Mouse (Mus musculus): ENCODE results near the gene Cyren. TPM values are rescaled to one million over a fixed set of nuclear protein-coding genes. Genes with fewer than 3 reads are reported as not detected.

Cyren gene
- polyA plus RNA-seq, 1 experiment, result not detected

- Histone ChIP-seq H3K4me3 (ENCODE audit: insufficient read depth, low read depth, low read length) (no peak overlapping the region), H3K4me1 (ENCODE audit: control insufficient read depth, insufficient read depth, low read length) (no peaks in the 10 kb centered on the region), H3K27ac (ENCODE audit: insufficient read depth, low read depth, low read length) (no peak overlapping the region)
- TF ChIP-seq POLR2A (IDR thresholded peaks at IDR 0.05; ENCODE audit: insufficient read depth, low read depth, low read length) (no peak), CTCF (IDR thresholded peaks at IDR 0.05; ENCODE audit: insufficient read depth, low read depth, low read length) (no peak)
- 74% methylated on average over 7 of the region's 7 CpGs for WGBS
Measured at GRCm38 (mm10) chr6:34865711-34866593, 11.9 kb downstream of the Cyren start.

- no peaks in the 10 kb centered on the region for H3K4me1 ChIP-seq (ENCODE audit: control insufficient read depth, insufficient read depth, low read length)
- H3K4me3 ChIP-seq (ENCODE audit: insufficient read depth, low read depth, low read length), result no peak overlapping the region
- TF ChIP-seq POLR2A (IDR thresholded peaks at IDR 0.05; ENCODE audit: insufficient read depth, low read depth, low read length) (no peak), CTCF (IDR thresholded peaks at IDR 0.05; ENCODE audit: insufficient read depth, low read depth, low read length) (no peak)
- no peak overlapping the region for H3K27ac ChIP-seq (ENCODE audit: insufficient read depth, low read depth, low read length)
- WGBS, result 80% methylated on average over 5 of the region's 5 CpGs
Measured at GRCm38 (mm10) chr6:34865213-34865612, 12.6 kb downstream of the Cyren start.

GRCm38 (mm10) chr6:34863786-34864514 is 13.9 kb downstream of the Cyren start:
- TF ChIP-seq CTCF (IDR thresholded peaks at IDR 0.05; ENCODE audit: insufficient read depth, low read depth, low read length), result no peak
- no peak for TF ChIP-seq POLR2A (IDR thresholded peaks at IDR 0.05; ENCODE audit: insufficient read depth, low read depth, low read length)
- Histone ChIP-seq H3K4me3 (ENCODE audit: insufficient read depth, low read depth, low read length) (no peak overlapping the region), H3K27ac (ENCODE audit: insufficient read depth, low read depth, low read length) (no peak overlapping the region), H3K4me1 (ENCODE audit: control insufficient read depth, insufficient read depth, low read length) (no peaks in the 10 kb centered on the region)
- WGBS, result 53% methylated on average over 9 of the region's 9 CpGs

- peak within 1 kb of the TSS; percentile 75 for H3K27ac ChIP-seq (ENCODE audit: insufficient read depth, low read depth, low read length)
- TF ChIP-seq POLR2A (IDR thresholded peaks at IDR 0.05; ENCODE audit: insufficient read depth, low read depth, low read length), result no peak
- no peak for TF ChIP-seq CTCF (IDR thresholded peaks at IDR 0.05; ENCODE audit: insufficient read depth, low read depth, low read length)
- WGBS, result 64% methylated on average over 11 of the region's 11 CpGs
- H3K4me3 ChIP-seq (ENCODE audit: insufficient read depth, low read depth, low read length), result peak within 1 kb of the TSS; percentile 33
- no peaks in the 10 kb centered on the region for H3K4me1 ChIP-seq (ENCODE audit: control insufficient read depth, insufficient read depth, low read length)
Measured at GRCm38 (mm10) chr6:34862791-34863403, 15.0 kb downstream of the Cyren start, which contains the start of gene Tmem140. Gene Tmem140 (plus strand): TSS chr6:34863146.

- no peaks in the 10 kb centered on the region for H3K4me1 ChIP-seq (ENCODE audit: control insufficient read depth, insufficient read depth, low read length)
- H3K27ac ChIP-seq (ENCODE audit: insufficient read depth, low read depth, low read length), result peak overlapping the region; percentile 75
- WGBS, result 89% methylated on average over 6 of the region's 6 CpGs
- no peak overlapping the region for H3K4me3 ChIP-seq (ENCODE audit: insufficient read depth, low read depth, low read length)
- TF ChIP-seq POLR2A (IDR thresholded peaks at IDR 0.05; ENCODE audit: insufficient read depth, low read depth, low read length), result no peak
- TF ChIP-seq CTCF (IDR thresholded peaks at IDR 0.05; ENCODE audit: insufficient read depth, low read depth, low read length), result no peak
Measured at GRCm38 (mm10) chr6:34862381-34862780, 15.5 kb downstream of the Cyren start.

GRCm38 (mm10) chr6:34861546-34862053 is 16.3 kb downstream of the Cyren start:
- no peak overlapping the region for H3K4me3 ChIP-seq (ENCODE audit: insufficient read depth, low read depth, low read length)
- H3K27ac ChIP-seq (ENCODE audit: insufficient read depth, low read depth, low read length), result no peak overlapping the region
- WGBS, result 93% methylated on average over 11 of the region's 11 CpGs
- no peak for TF ChIP-seq CTCF (IDR thresholded peaks at IDR 0.05; ENCODE audit: insufficient read depth, low read depth, low read length)
- TF ChIP-seq POLR2A (IDR thresholded peaks at IDR 0.05; ENCODE audit: insufficient read depth, low read depth, low read length), result no peak
- H3K4me1 ChIP-seq (ENCODE audit: control insufficient read depth, insufficient read depth, low read length), result no peaks in the 10 kb centered on the region

- no peaks in the 10 kb centered on the region for H3K4me1 ChIP-seq (ENCODE audit: control insufficient read depth, insufficient read depth, low read length)
- TF ChIP-seq POLR2A (IDR thresholded peaks at IDR 0.05; ENCODE audit: insufficient read depth, low read depth, low read length), result no peak
- TF ChIP-seq CTCF (IDR thresholded peaks at IDR 0.05; ENCODE audit: insufficient read depth, low read depth, low read length), result no peak
- no peak overlapping the region for H3K27ac ChIP-seq (ENCODE audit: insufficient read depth, low read depth, low read length)
- WGBS, result 91% methylated on average over 5 of the region's 5 CpGs
- H3K4me3 ChIP-seq (ENCODE audit: insufficient read depth, low read depth, low read length), result no peak overlapping the region
Measured at GRCm38 (mm10) chr6:34832352-34832751, 45.5 kb downstream of the Cyren start.

- Histone ChIP-seq H3K4me3 (ENCODE audit: insufficient read depth, low read depth, low read length) (no peak overlapping the region), H3K4me1 (ENCODE audit: control insufficient read depth, insufficient read depth, low read length) (no peaks in the 10 kb centered on the region), H3K27ac (ENCODE audit: insufficient read depth, low read depth, low read length) (no peak overlapping the region)
- TF ChIP-seq POLR2A (IDR thresholded peaks at IDR 0.05; ENCODE audit: insufficient read depth, low read depth, low read length) (no peak), CTCF (IDR thresholded peaks at IDR 0.05; ENCODE audit: insufficient read depth, low read depth, low read length) (no peak)
Measured at GRCm38 (mm10) chr6:34824406-34824805, 53.5 kb downstream of the Cyren start.

Other genes starting within 250 kb of the Cyren start
- not detected in 2 replicates for gene Agbl3, start 97.6 kb downstream of the Cyren start, polyA plus RNA-seq (2012; ENCODE audit: insufficient read depth, insufficient read length, low replicate concordance, missing spikeins)
- not detected in 2 replicates for gene Tmem140, start 14.9 kb downstream of the Cyren start, polyA plus RNA-seq (2012; ENCODE audit: insufficient read depth, insufficient read length, low replicate concordance, missing spikeins)
- not detected in 2 replicates for gene Wdr91, start 32.8 kb upstream of the Cyren start, polyA plus RNA-seq (2012; ENCODE audit: insufficient read depth, insufficient read length, low replicate concordance, missing spikeins)
- gene Stra8, start 42.1 kb upstream of the Cyren start, polyA plus RNA-seq (2012; ENCODE audit: insufficient read depth, insufficient read length, low replicate concordance, missing spikeins), result not detected in 2 replicates
- not detected in 2 replicates for gene Slc23a4, start 110.3 kb upstream of the Cyren start, polyA plus RNA-seq (2012; ENCODE audit: insufficient read depth, insufficient read length, low replicate concordance, missing spikeins)